Mouse (Mus musculus): ENCODE data around the gene Mcat. TPM values are rescaled to one million over a fixed set of nuclear protein-coding genes. Genes with fewer than 3 reads are reported as not detected.

Mcat gene
- polyA plus RNA-seq, 1 experiment from 2014 or later, result 41.1 TPM

DNA sequence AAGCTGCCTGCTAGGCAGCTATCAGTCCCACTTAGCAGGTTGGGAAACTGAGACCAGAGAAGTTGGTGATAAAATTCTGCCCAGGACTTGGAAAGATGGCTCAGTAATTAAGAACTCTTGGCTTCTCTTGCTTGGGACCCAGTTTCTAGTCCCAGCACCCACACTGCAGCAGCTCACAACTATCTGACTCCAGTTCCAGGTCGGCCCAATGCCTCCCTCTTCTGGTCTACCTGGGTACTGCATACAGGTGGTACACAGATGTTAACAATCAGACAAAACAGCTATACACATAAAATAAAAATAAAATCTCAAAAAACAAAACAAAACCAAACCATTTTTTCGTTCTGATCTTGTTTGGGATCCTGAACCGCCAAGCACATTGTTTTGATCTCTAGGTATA is 63.2 kb downstream of the Mcat start:
- DNase-seq (ENCODE audit: low spot score) (peak; percentile 59), ATAC-seq (replicated peaks; ENCODE audit: low FRiP score, low TSS enrichment, low read depth) (no peak)
- peaks cover 16% of the 10 kb centered on the region for H3K36me3 ChIP-seq (ENCODE audit: control insufficient read depth, insufficient read depth, low read length)
- H3K27ac ChIP-seq (ENCODE audit: low read depth), result no peak overlapping the region
- no peaks in the 10 kb centered on the region for H3K27me3 ChIP-seq (replicated peaks; ENCODE audit: control insufficient read depth, insufficient read depth, low read length)
- no peak overlapping the region for H3K4me3 ChIP-seq (ENCODE audit: low read depth, low read length)
- H3K9ac ChIP-seq (ENCODE audit: low read length), result no peak overlapping the region
- 54% methylated on average over 3 of the region's 3 CpGs for WGBS
- H3K4me2 ChIP-seq (ENCODE audit: low read length), result no peak overlapping the region
- H3K4me1 ChIP-seq (replicated peaks; ENCODE audit: control insufficient read depth, insufficient read depth, low read length), result no peaks in the 10 kb centered on the region
- H3K9me3 ChIP-seq (ENCODE audit: control insufficient read depth, low read length), result no peaks in the 10 kb centered on the region

- Histone ChIP-seq H3K4me1 (replicated peaks; ENCODE audit: control insufficient read depth, insufficient read depth, low read length) (no peaks in the 10 kb centered on the region), H3K36me3 (ENCODE audit: control insufficient read depth, insufficient read depth, low read length) (peaks cover 16% of the 10 kb centered on the region), H3K4me3 (ENCODE audit: low read depth, low read length) (no peak overlapping the region), H3K4me2 (ENCODE audit: low read length) (no peak overlapping the region), H3K9me3 (ENCODE audit: control insufficient read depth, low read length) (no peaks in the 10 kb centered on the region), H3K9ac (ENCODE audit: low read length) (no peak overlapping the region), H3K27me3 (replicated peaks; ENCODE audit: control insufficient read depth, insufficient read depth, low read length) (no peaks in the 10 kb centered on the region), H3K27ac (ENCODE audit: low read depth) (no peak overlapping the region)
- ATAC-seq (replicated peaks; ENCODE audit: low FRiP score, low TSS enrichment, low read depth), result no peak
- WGBS, result 90% methylated on average over 10 of the region's 10 CpGs
- no peak for DNase-seq (ENCODE audit: low spot score)
Measured at GRCm38 (mm10) chr15:83499211-83499755, 64.3 kb downstream of the Mcat start.

DNA sequence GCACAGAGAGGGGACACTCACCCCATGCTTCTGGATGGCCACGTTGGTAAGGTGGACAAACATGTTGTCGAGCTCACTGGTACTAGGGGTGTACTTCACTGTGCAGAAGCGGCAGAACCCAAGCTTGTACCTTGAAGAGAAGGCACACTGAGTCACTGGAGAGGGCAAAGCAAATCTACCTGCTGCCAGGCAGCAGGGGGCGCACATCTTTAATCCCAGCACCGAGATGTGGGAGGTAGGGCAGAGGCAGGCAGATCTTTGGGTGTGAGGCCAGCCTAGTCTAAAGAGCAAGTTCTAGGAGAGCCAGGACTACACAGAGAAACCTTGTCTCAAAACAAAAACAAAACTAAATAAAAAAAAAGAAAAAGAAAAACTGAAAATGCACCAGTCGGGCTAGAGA is 66.3 kb downstream of the Mcat start:
- ATAC-seq (replicated peaks; ENCODE audit: low FRiP score, low TSS enrichment, low read depth), result no peak
- Histone ChIP-seq H3K9ac (ENCODE audit: low read length) (no peak overlapping the region), H3K27me3 (replicated peaks; ENCODE audit: control insufficient read depth, insufficient read depth, low read length) (no peaks in the 10 kb centered on the region), H3K9me3 (ENCODE audit: control insufficient read depth, low read length) (no peaks in the 10 kb centered on the region), H3K4me2 (ENCODE audit: low read length) (no peak overlapping the region), H3K36me3 (ENCODE audit: control insufficient read depth, insufficient read depth, low read length) (peaks cover 13% of the 10 kb centered on the region; the same call in 1 of the 2 replicates), H3K4me3 (ENCODE audit: low read depth, low read length) (no peak overlapping the region), H3K27ac (ENCODE audit: low read depth) (no peak overlapping the region), H3K4me1 (replicated peaks; ENCODE audit: control insufficient read depth, insufficient read depth, low read length) (no peaks in the 10 kb centered on the region)
- no peak for DNase-seq (ENCODE audit: low spot score)
- WGBS, result 90% methylated on average over 6 of the region's 6 CpGs

Small RNA genes lying within 50 kb of the gene (microRNA-seq; reads per million reads assigned to microRNA genes)
- not detected for gene Gm24575

Other genes starting within 250 kb of the Mcat start
- 53.5 and 54.6 TPM in 2 replicates for gene Arfgap3, start 213.5 kb downstream of the Mcat start, polyA plus RNA-seq (2014; fragmentation: Nextera tagmentation; extraction: Ambion mirVana)
- gene Pacsin2, start 99.2 kb downstream of the Mcat start, polyA plus RNA-seq (2014; fragmentation: Nextera tagmentation; extraction: Ambion mirVana), result 61.0 and 63.9 TPM in 2 replicates
- gene Ttll1, start 52.9 kb downstream of the Mcat start, polyA plus RNA-seq (2014; fragmentation: Nextera tagmentation; extraction: Ambion mirVana), result 12.6 and 15.3 TPM in 2 replicates
- 5.1 and 6.0 TPM in 2 replicates for gene Bik, start 36.9 kb downstream of the Mcat start, polyA plus RNA-seq (2014; fragmentation: Nextera tagmentation; extraction: Ambion mirVana)
- 95.1 and 107 TPM in 2 replicates for gene Tspo, start 195 bp downstream of the Mcat start, polyA plus RNA-seq (2014; fragmentation: Nextera tagmentation; extraction: Ambion mirVana)
- 36.2 and 40.3 TPM in 2 replicates for gene Ttll12, start 31.4 kb upstream of the Mcat start, polyA plus RNA-seq (2014; fragmentation: Nextera tagmentation; extraction: Ambion mirVana)
- 6.5 and 6.6 TPM in 2 replicates for gene Scube1, start 161.2 kb upstream of the Mcat start, polyA plus RNA-seq (2014; fragmentation: Nextera tagmentation; extraction: Ambion mirVana)
- gene Mpped1, start 215.7 kb upstream of the Mcat start, polyA plus RNA-seq (2014; fragmentation: Nextera tagmentation; extraction: Ambion mirVana), result 0.31 and 0.39 TPM in 2 replicates

Data from intestine, embryonic 14.5 days (tissue).